Mouse (Mus musculus) induced T-regulatory cell, adult 2 months (primary cell): Measurements from ENCODE around the gene Atp6v1e1.

Experiments
- DNase-seq: peaks from one replicate; pipeline ENCODE4 v3.0.0-alpha.2; 2012; ENCODE audit warnings: low read depth

Gene Atp6v1e1

DNA sequence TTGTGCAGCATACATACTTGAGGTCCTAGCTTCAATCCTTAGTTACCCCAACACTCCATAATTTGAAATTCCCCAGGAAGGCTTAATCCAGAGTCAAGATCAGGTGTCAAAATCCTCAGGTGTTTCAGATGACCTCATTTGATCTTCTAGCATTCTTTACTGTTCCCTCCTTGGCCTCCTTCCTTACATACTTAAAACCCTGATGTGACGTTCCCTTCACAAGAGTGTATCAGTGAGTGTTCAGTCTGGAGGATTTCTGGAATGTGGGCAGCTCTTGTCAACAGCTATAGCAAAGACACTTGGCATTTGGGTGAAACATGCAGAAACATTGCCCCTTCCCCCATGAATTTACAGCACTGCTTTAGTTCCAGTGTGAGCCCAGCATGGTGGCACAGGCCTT, 52.6 kb downstream of the Atp6v1e1 start:
- no peak for DNase-seq

DNA sequence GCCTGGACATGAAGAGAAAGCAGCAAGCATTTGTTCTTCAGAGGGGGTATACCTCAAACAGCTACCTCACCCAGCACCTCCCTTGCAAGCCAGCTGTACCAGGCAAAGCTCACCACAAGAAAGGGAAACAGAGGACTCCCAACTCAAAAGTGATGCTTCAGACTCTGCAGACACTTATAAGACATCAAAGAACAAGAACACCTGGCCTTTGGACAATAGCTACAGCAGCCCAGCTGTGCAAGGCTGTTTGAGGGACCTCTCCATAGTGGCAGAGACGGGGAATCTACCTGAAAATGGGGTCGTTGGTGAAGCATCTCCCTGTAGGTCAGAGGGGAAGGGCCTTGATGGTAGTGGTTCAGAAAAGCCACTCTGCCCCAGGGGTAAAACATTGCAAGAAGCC, 61.4 kb downstream of the Atp6v1e1 start:
- DNase-seq, result no peak

DNA sequence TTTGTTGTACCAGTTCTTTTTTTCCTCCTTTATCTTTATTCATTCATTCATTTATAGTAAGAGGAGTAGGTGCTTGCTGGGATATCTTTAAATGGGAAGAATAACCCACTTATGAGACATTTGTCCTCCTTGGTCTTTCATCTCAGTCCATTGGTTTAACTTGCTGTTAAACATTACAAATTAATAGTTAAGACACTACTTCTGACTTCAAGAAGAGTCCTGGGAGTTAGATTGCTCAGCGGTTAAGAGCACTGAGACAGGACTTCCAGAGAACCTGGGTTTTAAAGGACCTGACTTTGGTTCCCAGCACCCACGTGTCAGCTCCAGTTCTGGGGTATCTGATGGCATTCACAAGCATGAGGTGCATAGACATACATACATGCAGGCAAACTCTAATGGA, 76.2 kb downstream of the Atp6v1e1 start:
- no peak for DNase-seq
